Mouse (Mus musculus) cerebellum, adult 2 months (tissue): ENCODE measurements around the gene Arhgef3. TPM values are rescaled to one million over a fixed set of nuclear protein-coding genes. Genes with fewer than 3 reads are reported as not detected.

ENCODE experiments used
- DNase-seq, 2 experiments: peaks; one replicate each; pipeline ENCODE4 v3.0.0; 2021
- H3K27ac ChIP-seq: fragments of 200-500 bp; 2 replicates; pipeline ENCODE4 v1.5.1; 2012; ENCODE audit warnings: low read length, control low read depth, inconsistent platforms; ENCODE audit not compliant: insufficient read depth
- H3K27me3 ChIP-seq: fragments of 200-500 bp; 2 replicates; pipeline ENCODE4 v1.6.1; 2012; ENCODE audit warnings: inconsistent platforms, mild to moderate bottlenecking, low read length, moderate library complexity; ENCODE audit not compliant: control insufficient read depth, insufficient read depth
- H3K4me1 ChIP-seq: fragments of 200-500 bp; 2 replicates; pipeline ENCODE4 v1.6.1; 2011; ENCODE audit warnings: low read length; ENCODE audit not compliant: control insufficient read depth, insufficient read depth
- H3K4me3 ChIP-seq: fragments of 200-500 bp; replicated peaks from 2 replicates; pipeline ENCODE3; 2011; ENCODE audit warnings: mild to moderate bottlenecking, low read depth, low read length, control low read depth; ENCODE audit not compliant: insufficient read depth
- CTCF ChIP-seq: fragments of 200-500 bp; IDR thresholded peaks from 2 replicates; pipeline ENCODE4 v1.5.1; 2011; ENCODE audit warnings: low read depth, mild to moderate bottlenecking, control low read depth, low read length, moderate library complexity, borderline replicate concordance; ENCODE audit not compliant: insufficient read depth
- POLR2A ChIP-seq: fragments of 200-500 bp; IDR thresholded peaks from 2 replicates; pipeline ENCODE4 v1.6.1; 2011; ENCODE audit warnings: low read length, control low read depth, borderline replicate concordance; ENCODE audit not compliant: insufficient read depth
- WGBS: fragments of 180-500 bp; shearing (Covaris S2); methylation state at CpG from one replicate; pipeline ENCODE4 v1.1.7; 2018; 5-methylcytosine and 5-hydroxymethylcytosine counted together
- polyA plus RNA-seq: library from polyadenylated mRNA; depleted of rRNA; stranded (reverse); fragments of >200 nt; gene quantifications from 2 replicates; pipeline ENCODE4 v1.2.3, GENCODE M21; 2012

Gene Arhgef3
- polyA plus RNA-seq, 1 experiment: 54.8 TPM

GRCm38 (mm10) chr14:27116577-27117165 lies 2.0 kb downstream of the Arhgef3 start:
- Histone ChIP-seq H3K4me3 (no peak overlapping the region), H3K27ac (no peak overlapping the region), H3K4me1 (peaks cover 8% of the 10 kb centered on the region), H3K27me3 (no peaks in the 10 kb centered on the region)
- DNase-seq: no peak
- 91% methylated on average over 4 of the region's 4 CpGs for WGBS
- TF ChIP-seq CTCF (no peak), POLR2A (no peak)

- peaks cover 8% of the 10 kb centered on the region for H3K4me1 ChIP-seq
- TF ChIP-seq POLR2A (no peak), CTCF (no peak)
- no peaks in the 10 kb centered on the region for H3K27me3 ChIP-seq
- no peak overlapping the region for H3K4me3 ChIP-seq
- no peak overlapping the region for H3K27ac ChIP-seq
- no peak for DNase-seq
- WGBS: 77% methylated on average over 5 of the region's 5 CpGs
These were observed 3.8 kb downstream of the Arhgef3 start for GRCm38 (mm10) chr14:27118546-27118945.

GRCm38 (mm10) chr14:27122646-27123045 lies 7.9 kb downstream of the Arhgef3 start:
- 0 out of 2 replicates have a peak, but pooled peaks cover under 1% of the 10 kb centered on the region for H3K4me1 ChIP-seq
- no peak overlapping the region for H3K4me3 ChIP-seq
- no peaks in the 10 kb centered on the region for H3K27me3 ChIP-seq
- WGBS: 90% methylated on average over 3 of the region's 3 CpGs
- TF ChIP-seq CTCF (no peak), POLR2A (no peak)
- no peak overlapping the region for H3K27ac ChIP-seq
- no peak for DNase-seq

- Histone ChIP-seq H3K27me3 (no peaks in the 10 kb centered on the region), H3K4me1 (0 out of 2 replicates have a peak, but pooled peaks cover 5% of the 10 kb centered on the region), H3K27ac (no peak overlapping the region), H3K4me3 (no peak overlapping the region)
- TF ChIP-seq POLR2A: no peak
- TF ChIP-seq CTCF: no peak
- DNase-seq: no peak
- WGBS: 41% methylated on average over 8 of the region's 8 CpGs
These were observed 8.8 kb downstream of the Arhgef3 start for GRCm38 (mm10) chr14:27123543-27123942.

GRCm38 (mm10) chr14:27130031-27130430 lies 15.3 kb downstream of the Arhgef3 start:
- H3K27me3 ChIP-seq: no peaks in the 10 kb centered on the region
- 81% methylated on average over 3 of the region's 3 CpGs for WGBS
- TF ChIP-seq CTCF: no peak
- no peak for DNase-seq
- no peak overlapping the region for H3K4me3 ChIP-seq
- H3K27ac ChIP-seq: no peak overlapping the region
- 0 out of 2 replicates have a peak, but pooled peaks cover 5% of the 10 kb centered on the region for H3K4me1 ChIP-seq

- 0 out of 2 replicates have a peak, but pooled peaks cover 5% of the 10 kb centered on the region for H3K4me1 ChIP-seq
- H3K27ac ChIP-seq: no peak overlapping the region
- DNase-seq: no peak
- H3K4me3 ChIP-seq: no peak overlapping the region
- 77% methylated on average over 1 of the region's 1 CpGs for WGBS
- no peaks in the 10 kb centered on the region for H3K27me3 ChIP-seq
- TF ChIP-seq POLR2A (no peak), CTCF (no peak)
These were observed 16.0 kb downstream of the Arhgef3 start for GRCm38 (mm10) chr14:27130676-27131075.

- H3K4me3 ChIP-seq: no peak overlapping the region
- WGBS: 68% methylated on average over 1 of the region's 1 CpGs
- no peak for TF ChIP-seq CTCF
- no peak for TF ChIP-seq POLR2A
- no peak for DNase-seq
- 0 out of 2 replicates have a peak, but pooled peaks cover 5% of the 10 kb centered on the region for H3K4me1 ChIP-seq
- no peak overlapping the region for H3K27ac ChIP-seq
- H3K27me3 ChIP-seq: no peaks in the 10 kb centered on the region
These were observed 16.8 kb downstream of the Arhgef3 start for GRCm38 (mm10) chr14:27131521-27131920.

GRCm38 (mm10) chr14:27138891-27139290 lies 24.2 kb downstream of the Arhgef3 start:
- Histone ChIP-seq H3K4me1 (no peaks in the 10 kb centered on the region), H3K4me3 (no peak overlapping the region), H3K27me3 (no peaks in the 10 kb centered on the region), H3K27ac (no peak overlapping the region)
- 83% methylated on average over 9 of the region's 9 CpGs for WGBS
- TF ChIP-seq CTCF: no peak
- TF ChIP-seq POLR2A: no peak
- DNase-seq: no peak

- Histone ChIP-seq H3K27ac (no peak overlapping the region), H3K4me3 (no peak overlapping the region), H3K27me3 (no peaks in the 10 kb centered on the region), H3K4me1 (no peaks in the 10 kb centered on the region)
- 85% methylated on average over 3 of the region's 3 CpGs for WGBS
- DNase-seq: no peak
- no peak for TF ChIP-seq POLR2A
- no peak for TF ChIP-seq CTCF
These were observed 25.3 kb downstream of the Arhgef3 start for GRCm38 (mm10) chr14:27139968-27140367.
